Mouse (Mus musculus) heart, postnatal 10 days (tissue): ENCODE data around the gene Hspa1b. TPM values are rescaled to one million over a fixed set of nuclear protein-coding genes. Genes with fewer than 3 reads are reported as not detected.

Experiments used
- DNase-seq, 2 experiments: peaks; one replicate each; pipeline ENCODE4 v3.0.0; 2021
- intact Hi-C: fragments of 180-260 bp; cut with DNase I; formaldehyde crosslinking; loops from one replicate; pipeline ENCODE4 v1.15.1; 2025
- total RNA-seq, 2 experiments: library from RNA; stranded (reverse); gene quantifications; 2 replicates each; pipeline ENCODE4 v1.2.3; 2021

Gene Hspa1b
- total RNA-seq, 2 experiments from 2014 or later, result 3.9 to 4.5 TPM

DNA sequence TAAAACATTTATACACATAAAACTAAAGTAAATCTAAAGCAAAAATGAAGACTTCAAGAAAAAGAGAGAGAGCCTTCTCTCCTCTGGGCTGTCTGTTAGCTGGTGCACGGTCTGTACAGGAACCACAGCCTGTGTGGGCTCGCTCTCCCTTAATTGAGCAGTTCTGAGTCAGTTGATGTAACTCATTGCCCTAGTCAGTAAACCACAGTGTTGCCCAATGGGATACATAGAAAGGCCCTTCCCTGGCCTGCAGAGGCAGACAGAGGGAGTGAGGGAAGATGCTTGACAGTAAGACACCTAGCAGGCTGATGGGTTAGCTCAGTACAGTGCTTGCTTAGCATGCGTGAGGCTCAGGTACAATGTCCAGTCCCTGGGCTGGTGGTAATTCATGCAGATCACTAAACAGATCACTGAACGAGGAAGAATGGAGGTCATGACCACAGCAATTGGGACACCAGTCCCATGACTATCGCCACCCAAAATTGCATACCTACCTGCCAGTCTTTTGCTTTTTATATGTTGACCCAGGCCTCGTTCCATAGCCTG lies 21.0 kb downstream of the Hspa1b start:
- intact Hi-C loops, result loop anchor here (5.0 kb wide), 1 partner anchor 791 kb away; no protein-coding TSS in a partner anchor
- DNase-seq, result no peak

DNA sequence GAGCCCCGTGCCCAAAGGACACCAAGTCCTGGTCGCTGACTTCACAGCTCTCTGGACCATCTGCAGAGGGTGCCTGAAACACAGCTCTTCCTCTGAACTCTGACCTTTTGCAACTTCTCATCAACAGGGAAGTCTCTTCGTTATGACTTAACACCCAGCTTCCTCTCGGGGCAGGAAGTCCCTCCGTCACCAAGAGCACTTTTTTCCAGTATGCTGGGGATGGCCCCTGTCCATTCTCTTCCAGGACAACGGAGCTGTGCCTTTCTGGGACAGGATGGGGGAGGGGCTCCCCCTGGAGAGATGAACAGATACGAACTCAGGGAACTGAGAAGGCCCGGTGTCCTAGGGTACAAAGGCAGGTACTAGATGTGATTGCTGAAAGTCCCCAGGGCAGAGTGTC lies 24.2 kb downstream of the Hspa1b start:
- intact Hi-C loops, result loop anchor here (5.0 kb wide), 2 partner anchors 293 to 788 kb away; partner anchors contain the start of gene Fkbpl
- DNase-seq, result peak in 1 of 2 experiments; percentile 30

DNA sequence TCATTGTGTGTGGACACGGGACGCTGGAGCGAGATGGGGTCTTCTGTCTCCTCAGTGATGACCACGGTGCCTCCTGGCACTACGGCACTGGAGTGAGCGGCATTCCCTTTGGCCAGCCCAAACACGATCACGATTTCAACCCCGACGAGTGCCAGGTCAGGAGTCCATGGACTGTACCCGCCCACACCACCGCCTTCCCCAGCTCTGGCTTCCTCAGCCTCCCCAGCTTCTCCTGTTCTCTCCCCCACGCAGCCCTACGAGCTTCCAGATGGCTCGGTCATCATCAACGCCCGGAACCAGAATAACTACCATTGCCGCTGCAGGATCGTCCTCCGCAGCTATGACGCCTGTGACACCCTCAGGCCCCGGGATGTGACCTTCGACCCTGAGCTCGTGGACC lies 25.0 kb downstream of the Hspa1b start:
- intact Hi-C loops, result loop anchor here (5.0 kb wide), 1 partner anchor 292 kb away; the partner anchor contains the start of gene Fkbpl
- DNase-seq, result no peak

DNA sequence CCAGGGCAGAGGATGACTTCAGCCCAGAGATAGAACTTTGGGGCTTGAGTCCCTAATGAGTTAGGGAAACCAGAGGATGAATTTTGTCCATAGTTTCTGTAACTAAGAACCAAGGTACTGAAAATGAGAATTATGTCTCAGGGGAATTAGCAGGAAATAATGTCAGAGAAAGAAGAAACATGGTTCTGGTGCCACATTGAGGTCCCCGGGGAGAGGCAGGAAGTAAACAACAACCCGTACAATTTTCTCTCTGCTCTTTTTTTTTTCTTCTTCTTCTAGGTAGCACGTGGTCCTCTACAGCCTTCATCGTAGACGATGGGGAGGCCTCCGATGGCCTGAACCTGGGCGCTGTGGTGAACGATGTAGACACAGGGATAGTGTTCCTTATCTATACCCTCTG lies 26.8 kb downstream of the Hspa1b start:
- intact Hi-C loops, result loop anchor here (5.0 kb wide), 1 partner anchor 290 kb away; the partner anchor contains the start of gene Fkbpl
- DNase-seq, result no peak

DNA sequence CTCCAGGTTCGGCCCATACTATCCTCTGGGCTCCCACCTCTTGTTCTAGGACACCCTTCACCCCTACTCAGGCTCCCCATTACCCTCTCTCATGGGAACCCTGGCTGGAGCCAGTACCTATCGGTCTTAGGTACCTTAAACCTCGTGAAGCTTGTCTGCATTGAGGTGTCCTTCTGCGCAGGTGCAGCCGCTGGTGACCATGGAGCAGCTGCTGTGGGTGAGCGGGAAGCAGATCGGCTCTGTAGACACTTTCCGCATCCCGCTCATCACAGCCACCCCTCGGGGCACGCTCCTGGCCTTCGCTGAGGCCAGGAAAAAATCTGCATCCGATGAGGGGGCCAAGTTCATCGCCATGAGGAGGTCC lies 27.3 kb downstream of the Hspa1b start:
- intact Hi-C loops, result loop anchor here (2.0 to 5.0 kb wide), 2 partner anchors 15 to 289 kb away; partner anchors contain the start of gene Fkbpl
- DNase-seq, result peak in 1 of 2 experiments; percentile 15

DNA sequence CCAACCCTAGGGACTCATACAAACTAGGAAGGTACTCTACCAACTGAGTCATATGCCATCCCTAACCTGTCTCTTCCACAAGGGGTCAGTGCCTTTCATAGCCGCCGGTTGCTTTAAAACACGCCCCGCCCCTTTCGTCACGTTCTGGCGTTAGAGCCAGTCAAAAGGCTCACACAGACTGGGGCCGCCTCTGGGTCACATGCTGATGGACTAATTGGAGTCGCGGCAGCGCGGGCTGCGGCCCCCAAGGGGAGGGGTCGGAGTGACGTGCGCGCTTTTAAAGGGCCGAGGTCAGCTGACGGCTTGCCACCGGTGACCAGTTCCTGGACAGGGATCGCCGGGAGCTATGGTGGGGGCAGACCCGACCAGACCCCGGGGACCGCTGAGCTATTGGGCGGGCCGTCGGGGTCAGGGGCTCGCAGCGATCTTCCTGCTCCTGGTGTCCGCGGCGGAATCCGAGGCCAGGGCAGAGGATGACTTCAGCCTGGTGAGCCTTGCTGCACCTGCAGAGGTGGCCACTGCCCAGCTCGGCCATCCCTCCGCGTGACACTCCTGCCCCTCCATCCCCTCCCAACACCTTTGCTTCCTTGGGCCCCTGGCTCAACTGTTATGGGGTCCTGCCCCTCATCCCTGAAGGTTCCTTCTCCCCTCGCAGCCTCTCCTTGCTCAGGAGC lies 27.8 kb downstream of the Hspa1b start, which contains the start of gene Neu1:
Gene Neu1, plus strand, starts transcription at position 193 of the 674 bp plus-strand sequence.
- intact Hi-C loops, result loop anchor here (2.0 to 5.0 kb wide), 2 partner anchors 16 to 289 kb away; partner anchors contain the start of gene Fkbpl
- peak; percentile 99 for DNase-seq

DNA sequence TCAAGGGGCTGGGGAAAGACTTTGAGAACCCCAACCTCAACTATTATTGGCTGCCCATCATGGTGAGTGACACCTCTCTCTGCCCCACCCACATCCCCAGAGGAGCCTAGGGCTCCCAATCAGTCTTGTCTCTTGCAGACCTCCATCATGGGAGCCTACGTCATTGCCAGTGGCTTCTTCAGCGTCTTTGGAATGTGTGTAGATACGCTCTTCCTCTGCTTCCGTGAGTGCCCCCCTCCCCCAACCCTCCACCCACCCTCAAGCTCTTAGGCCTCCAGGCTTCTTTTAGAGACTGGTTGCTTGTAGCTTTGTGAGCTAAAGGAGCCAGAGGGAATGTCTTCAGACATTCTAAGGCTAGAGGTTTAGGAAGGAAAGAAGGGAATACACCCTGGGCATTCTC lies 30.2 kb downstream of the Hspa1b start:
- intact Hi-C loops, result no loop called here
- DNase-seq, result no peak

DNA sequence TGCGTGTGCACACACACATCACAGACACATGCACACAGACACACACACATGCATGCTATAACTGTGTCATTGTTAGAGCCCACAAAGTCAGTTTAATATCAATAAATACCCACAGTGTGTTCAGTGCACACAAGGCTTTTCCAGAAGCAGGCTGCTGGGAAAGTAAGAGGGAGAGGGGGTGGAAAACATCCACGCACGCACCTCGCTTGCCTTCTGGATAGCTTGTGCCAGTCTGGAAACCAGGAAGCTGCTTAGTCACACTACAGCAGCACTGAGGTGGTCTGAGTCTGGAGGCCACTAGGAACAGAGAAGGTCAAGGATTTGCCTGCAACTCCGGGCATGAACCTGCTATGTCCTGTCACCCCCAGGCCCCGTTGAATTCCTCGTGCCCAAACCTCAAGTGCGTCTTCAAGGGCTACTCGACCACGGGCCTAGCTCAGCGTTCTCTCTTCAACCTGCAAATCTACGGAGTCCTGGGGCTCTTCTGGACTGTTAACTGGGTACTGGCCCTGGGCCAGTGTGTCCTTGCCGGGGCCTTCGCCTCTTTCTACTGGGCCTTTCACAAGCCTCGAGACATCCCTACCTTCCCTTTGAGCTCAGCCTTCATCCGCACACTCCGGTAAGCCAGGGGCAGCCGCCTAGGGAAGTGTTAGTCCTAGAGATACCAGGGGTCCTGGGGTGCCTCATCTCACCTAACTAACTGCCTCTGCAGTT lies 31.6 kb downstream of the Hspa1b start:
- DNase-seq, result no peak
- intact Hi-C loops, result no loop called here

DNA sequence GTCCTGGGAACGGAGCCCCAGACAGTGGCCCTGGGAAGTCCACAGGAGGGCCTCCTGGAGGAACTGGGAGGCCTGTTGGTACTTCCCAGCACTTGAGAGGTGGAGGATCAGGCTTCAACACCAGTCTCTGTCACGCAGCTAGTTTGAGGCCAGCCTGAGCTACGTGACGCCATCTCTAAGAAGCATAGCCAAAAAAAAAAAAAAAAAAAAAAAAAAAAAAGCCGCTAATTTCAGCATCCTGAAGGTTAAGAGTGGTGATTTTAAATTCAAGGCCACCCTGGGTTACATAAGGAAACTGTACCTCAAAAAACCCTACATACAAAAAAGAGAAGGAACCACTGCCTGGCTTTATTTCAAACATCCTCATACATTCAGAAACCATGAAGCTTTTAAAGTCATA lies 34.8 kb downstream of the Hspa1b start:
- intact Hi-C loops, result no loop called here
- DNase-seq, result no peak

DNA sequence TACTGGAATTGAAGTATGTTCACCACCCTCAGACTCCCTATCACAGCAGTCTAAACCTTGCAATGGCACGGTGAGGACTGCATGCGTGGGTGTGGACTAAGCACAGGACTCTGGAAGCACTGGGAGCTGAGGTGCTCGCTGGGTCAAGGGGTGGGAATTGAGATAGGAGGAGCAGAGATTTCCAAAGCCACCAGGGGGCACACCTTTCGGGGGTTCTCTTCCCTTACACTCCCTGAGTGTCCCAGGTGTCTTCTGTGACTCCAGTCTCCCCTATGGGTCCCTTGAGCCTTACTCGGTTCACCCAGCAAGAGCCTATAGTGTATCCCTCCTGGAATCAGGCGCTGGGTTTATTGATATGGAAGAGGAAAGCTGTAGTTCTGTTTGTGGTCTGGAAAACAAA lies 36.1 kb downstream of the Hspa1b start:
- no peak for DNase-seq
- intact Hi-C loops, result no loop called here

DNA sequence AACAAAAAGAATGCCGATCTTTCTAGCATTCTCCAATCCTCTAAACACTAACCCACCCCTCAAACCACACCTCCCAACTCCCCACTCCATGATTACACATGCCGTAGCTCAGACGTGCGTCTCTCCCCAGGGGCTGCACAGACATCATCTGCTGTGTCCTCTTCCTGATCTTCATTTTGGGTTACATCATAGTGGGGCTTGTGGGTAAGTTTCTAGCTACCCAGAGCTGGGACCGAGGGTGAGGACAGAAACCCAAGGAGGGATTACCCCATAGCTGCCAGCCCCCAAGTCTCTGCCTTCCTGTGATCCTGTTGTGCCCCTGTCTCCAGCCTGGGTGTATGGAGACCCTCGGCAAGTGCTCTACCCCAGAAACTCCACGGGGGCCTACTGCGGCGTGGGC lies 41.9 kb downstream of the Hspa1b start:
- DNase-seq, result no peak
- intact Hi-C loops, result no loop called here

DNA sequence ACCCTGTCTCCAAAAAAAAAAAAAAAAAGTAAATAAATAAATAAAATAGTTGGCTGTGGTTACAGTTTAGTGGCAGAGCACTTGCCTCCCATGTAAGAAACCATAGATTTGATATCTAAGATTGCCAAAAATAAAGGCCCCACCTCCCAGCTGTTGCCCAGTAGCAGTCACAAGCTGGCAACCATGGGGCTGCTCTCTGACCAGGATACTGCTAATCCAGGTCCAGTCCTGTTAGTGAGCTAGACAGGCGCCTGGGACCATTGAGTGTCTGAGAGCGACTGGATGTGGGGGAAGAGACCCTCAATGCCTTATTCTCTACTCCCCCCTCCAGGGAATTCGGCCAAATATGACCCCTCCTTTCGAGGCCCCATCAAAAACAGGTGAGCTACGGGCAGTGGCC lies 42.7 kb downstream of the Hspa1b start:
- intact Hi-C loops, result no loop called here

DNA sequence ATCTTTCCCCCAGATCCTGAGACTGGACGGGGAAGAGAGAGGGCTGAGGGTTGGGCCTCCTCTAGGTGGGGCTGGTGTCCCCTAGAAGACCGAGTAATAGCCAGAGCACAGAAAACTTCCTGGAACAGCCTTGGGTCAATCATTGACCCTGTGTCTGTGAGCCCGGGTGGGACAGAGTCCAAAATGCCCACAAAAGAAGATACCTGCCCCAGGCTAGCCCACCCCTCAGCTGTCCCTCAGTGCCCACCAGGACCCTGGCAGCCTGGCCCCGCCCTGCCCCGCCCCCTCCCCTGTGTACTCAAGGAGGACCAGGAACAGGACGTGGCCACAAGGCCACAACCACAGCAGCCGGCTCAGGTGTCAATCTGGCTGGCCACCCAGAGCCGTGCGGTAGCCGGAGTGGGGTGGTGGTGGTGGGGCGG lies 43.6 kb downstream of the Hspa1b start:
- intact Hi-C loops, result no loop called here
- DNase-seq, result peak in 1 of 2 experiments; percentile 29

More for the DNA sequence above, 42.7 kb downstream of the Hspa1b start:
- DNase-seq, result no peak

DNA sequence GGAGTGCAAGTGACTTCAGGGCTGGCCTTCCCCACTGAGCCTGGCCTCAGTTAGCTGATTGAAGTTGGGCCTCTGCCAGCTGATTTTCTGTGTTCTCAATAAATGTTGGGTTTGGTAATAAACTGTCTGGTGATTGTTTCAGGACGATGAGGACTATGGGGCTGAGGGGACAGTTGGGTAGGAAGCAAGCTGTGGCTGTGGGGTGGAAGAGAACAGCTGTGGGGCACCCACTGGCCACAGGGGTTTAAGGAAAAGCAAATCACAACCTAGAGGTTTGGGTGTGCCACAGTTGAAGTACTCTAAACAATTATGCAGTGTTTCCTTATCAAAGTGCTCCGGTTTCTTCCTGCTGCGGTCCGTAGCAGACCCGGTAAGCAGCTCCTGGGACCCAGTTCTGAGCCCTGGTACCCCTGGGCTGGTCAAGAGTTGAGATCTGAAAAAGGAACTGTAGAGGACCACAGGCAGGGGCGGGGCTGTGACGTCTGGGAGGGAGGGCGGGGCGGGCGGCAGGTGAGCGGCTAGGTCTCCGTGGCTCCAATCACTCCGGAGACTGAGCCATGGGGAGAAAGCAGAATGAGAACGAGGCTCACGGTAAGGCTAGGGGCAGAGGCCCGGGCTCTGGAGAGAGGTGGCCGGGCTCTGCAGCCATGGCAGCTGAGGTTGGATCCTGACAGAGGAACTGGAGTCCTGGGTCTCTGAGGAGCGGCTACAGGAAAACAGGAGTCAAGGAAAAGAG lies 44.9 kb downstream of the Hspa1b start, which contains the start of gene Slc44a4:
Gene Slc44a4, plus strand, starts transcription at position 537 of the 736 bp plus-strand sequence.
- DNase-seq, result no peak
- intact Hi-C loops, result loop anchor here (2.0 to 5.0 kb wide), 3 partner anchors 33 to 68 kb away; partner anchors contain the start of gene Lsm2

DNA sequence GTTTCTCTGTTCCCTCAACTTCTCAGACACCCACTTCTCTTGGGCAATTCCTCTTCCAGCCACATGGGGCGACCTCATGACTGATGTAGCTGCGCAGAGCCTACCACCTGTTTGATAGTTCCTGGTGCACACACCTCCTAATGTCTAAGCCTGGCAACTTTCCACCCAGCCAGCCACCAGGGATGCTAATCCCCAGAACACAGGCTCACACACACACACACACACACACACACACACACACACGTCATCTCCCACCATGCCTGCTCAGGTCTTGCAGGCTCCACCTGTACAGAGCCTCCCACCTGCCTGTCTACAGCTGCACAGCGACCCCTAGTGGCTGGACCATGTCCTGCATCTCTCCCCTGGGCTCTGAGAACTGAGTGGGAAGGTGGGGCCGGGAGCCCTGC lies 47.1 kb downstream of the Hspa1b start:
- peak; percentile 65 to 85 for DNase-seq
- intact Hi-C loops, result loop anchor here (2.0 to 5.0 kb wide), 3 partner anchors 35 to 70 kb away; partner anchors contain the start of gene Lsm2

DNA sequence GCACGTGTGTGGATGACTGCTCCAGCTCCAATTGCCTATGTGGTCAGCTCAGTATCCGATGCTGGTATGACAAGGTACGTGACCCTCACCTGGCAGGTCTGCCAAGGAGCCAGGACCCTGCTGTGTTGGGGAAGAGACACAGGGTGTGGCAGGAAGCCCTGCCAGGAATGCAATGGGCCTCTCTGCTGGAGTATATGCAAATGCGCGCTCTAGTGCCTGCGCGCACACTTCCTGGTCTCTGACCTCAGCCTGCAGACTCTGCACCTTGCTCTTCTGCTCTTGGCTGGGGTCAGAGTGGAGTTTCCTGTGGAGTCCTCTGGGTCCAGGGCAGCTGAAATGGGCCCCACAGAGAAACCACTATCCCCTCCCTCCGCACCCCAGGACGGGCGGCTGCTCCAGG lies 48.1 kb downstream of the Hspa1b start:
- intact Hi-C loops, result loop anchor here (5.0 kb wide), 2 partner anchors 36 to 71 kb away; partner anchors contain the start of gene Lsm2
- DNase-seq, result no peak
